Comparison of ENCODE assay signal across 22 mouse cellular contexts in the genomic region with DNA sequence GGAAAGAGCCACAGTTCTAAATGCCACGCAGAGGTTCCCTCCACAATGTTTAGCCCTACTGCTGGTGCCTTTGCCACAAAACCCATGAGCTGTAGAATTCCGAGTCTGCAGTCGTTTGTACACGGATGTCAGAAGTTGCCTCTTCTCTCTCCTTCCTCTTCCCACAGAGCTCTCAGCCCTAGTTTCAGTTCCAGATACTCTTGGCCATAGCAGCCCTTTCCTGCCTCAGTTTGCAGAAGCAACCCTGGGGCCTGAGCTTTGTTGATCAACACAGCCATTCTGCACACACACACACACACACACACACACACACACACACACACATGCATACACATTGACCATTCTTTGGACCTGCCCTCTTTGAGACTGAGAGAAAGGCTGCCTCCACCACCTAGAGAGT. TPM values are rescaled to one million over a fixed set of nuclear protein-coding genes. Genes with fewer than 3 reads are reported as not detected.
DNase-seq lines count a peak whose midpoint lies in the region; ATAC-seq and TF ChIP-seq lines count a peak whose summit lies in the region.
"Had no signal": no experiment of that assay in that cellular context is flagged by ENCODE, and none has a peak within 500 bp of the region (broad histone marks: within the 10 kb centered on the region; RNA-seq: fewer than 3 reads in every experiment).

No protein-coding gene starts in this region.

- peak; percentile 27 for DNase-seq in layer of hippocampus, adult 11-12 months (ENCODE audit: low spot score)
- no peak for DNase-seq in layer of hippocampus, adult 18-20 months (ENCODE audit: low spot score in 2 of 2)
- DNase-seq in lung, postnatal 4 days, result peak; percentile 27 to 30
- no peak for DNase-seq in lung, adult 2 months
- no peak for DNase-seq in c-Kit-positive CD71-positive TER-119-positive erythroid progenitor cells, embryonic 14.5 days (ENCODE audit: low spot score)
- DNase-seq: adrenal gland, postnatal 36 days; cerebellum, adult 9-11 months; heart, postnatal 10 days; kidney, adult 8-10 months; kidney, postnatal 25 days; left cerebral cortex, postnatal 4 days; thymus, adult 18-20 months had no signal

- peak overlapping the region; percentile 64 for H3K27ac ChIP-seq in cortical plate, adult 2 months (ENCODE audit: insufficient read depth, low read length)
- H3K27ac ChIP-seq: hindbrain, embryonic 12.5 days; lung, embryonic 15.5 days; midbrain, embryonic 15.5 days; stomach, embryonic 15.5 days had no signal

- H3K4me3 ChIP-seq in lung, adult 2 months (replicated peaks; ENCODE audit: extremely low read depth, low read depth, low read length), result no peak overlapping the region
- no peak overlapping the region for H3K4me3 ChIP-seq in cortical plate, adult 2 months (ENCODE audit: insufficient read depth, low read length)
- H3K4me3 ChIP-seq: hindbrain, embryonic 12.5 days; lung, embryonic 15.5 days; midbrain, embryonic 15.5 days; stomach, embryonic 15.5 days had no signal

- peak; percentile 93 for ATAC-seq in monocyte, adult 5-6 weeks (replicated peaks; ENCODE audit: insufficient number of reproducible peaks, low FRiP score, low TSS enrichment, poor library complexity, severe bottlenecking)
- no peak for ATAC-seq in frontal cortex, adult (ENCODE audit: low TSS enrichment)
- ATAC-seq: midbrain, embryonic 15.5 days had no signal

- TF ChIP-seq POLR2A in lung, adult 2 months (IDR thresholded peaks at IDR 0.05; ENCODE audit: borderline replicate concordance, extremely low read depth, low read depth, low read length), result no peak
- TF ChIP-seq POLR2A in cortical plate, adult 2 months (IDR thresholded peaks at IDR 0.05; ENCODE audit: extremely low read depth, insufficient read depth, low read length), result no peak

- 77% methylated on average over 4 of the region's 4 CpGs for WGBS in lung, adult 2 months

- no peaks in the 10 kb centered on the region for H3K4me1 ChIP-seq in lung, adult 2 months (ENCODE audit: control insufficient read depth, insufficient read depth, low read length)
- peaks cover 9% of the 10 kb centered on the region for H3K4me1 ChIP-seq in cortical plate, adult 2 months (ENCODE audit: control insufficient read depth, insufficient read depth, low read length)
- H3K4me1 ChIP-seq: hindbrain, embryonic 12.5 days; lung, embryonic 15.5 days; midbrain, embryonic 15.5 days; stomach, embryonic 15.5 days had no signal

- TF ChIP-seq CTCF in lung, adult 2 months (IDR thresholded peaks at IDR 0.05; ENCODE audit: insufficient read depth, low read length), result no peak
- TF ChIP-seq CTCF in cortical plate, adult 2 months (IDR thresholded peaks at IDR 0.05; ENCODE audit: extremely low read depth, insufficient read depth, low read length), result no peak

RNA-seq across cellular contexts. Expression of gene Adtrp, which starts 28.0 kb away (rescaled TPM):
- under 1 TPM in 1 of 2 experiments, not detected in 1; 0.40 TPM for total RNA-seq in layer of hippocampus, adult 18-20 months (2021)
- polyA plus RNA-seq in lung, adult 2 months (2012; rRNA removed), result 1.6 and 4.3 TPM in 2 replicates
- 0.38 and 0.48 TPM in 2 replicates for polyA plus RNA-seq in cortical plate, adult 2 months (2012; rRNA removed)
- total RNA-seq in monocyte, adult 5-6 weeks (2017), result 0.49 to 7.5 TPM in 2 of 3 replicates, not detected in the other
- total RNA-seq: forebrain, postnatal 0 days; left cerebral cortex, postnatal 4 days; megakaryocyte-erythroid progenitor cell, adult 5-6 weeks had no signal
- polyA plus RNA-seq: forebrain, postnatal 0 days; heart, embryonic 11.5 days; midbrain, embryonic 15.5 days had no signal

Comparison
In these comparisons a context has a peak if more than half of its experiments do, and no peak if none do; other contexts are left out.
1. DNase-seq: peak in layer of hippocampus, adult 11-12 months (single experiment) and lung, postnatal 4 days (2 of 2); none in layer of hippocampus, adult 18-20 months (0 of 2), lung, adult 2 months (single experiment) and c-Kit-positive CD71-positive TER-119-positive erythroid progenitor cells, embryonic 14.5 days (single experiment).